Mouse (Mus musculus): ENCODE measurements around the gene Prss8. TPM values are rescaled to one million over a fixed set of nuclear protein-coding genes. Genes with fewer than 3 reads are reported as not detected.
A peak's percentile ranks its signal among the peaks of the same experiment; 100 is the strongest.

Prss8 gene
- total and polyA plus RNA-seq, 2 experiments from 2014 or later: 0.18 to 8.1 TPM

- ATAC-seq (ENCODE audit: insufficient read depth, low read depth) (no peak), DNase-seq (ENCODE audit: low spot score) (no peak)
- peak overlapping the region; percentile 52; the same call in 1 of the 2 replicates for H3K9ac ChIP-seq (replicated peaks; ENCODE audit: low read depth, low read length)
- WGBS: 53% methylated on average over 18 of the region's 18 CpGs
- H3K9me3 ChIP-seq (replicated peaks; ENCODE audit: control insufficient read depth, low read length): no peaks in the 10 kb centered on the region
- peak overlapping the region; percentile 82 for H3K4me2 ChIP-seq (ENCODE audit: low read depth, low read length)
- H3K4me1 ChIP-seq (ENCODE audit: control insufficient read depth, insufficient read depth): no peaks in the 10 kb centered on the region
- no peaks in the 10 kb centered on the region for H3K36me3 ChIP-seq (replicated peaks; ENCODE audit: control insufficient read depth, insufficient read depth, low read length)
- H3K27ac ChIP-seq (ENCODE audit: low read depth): no peak overlapping the region
- H3K27me3 ChIP-seq (ENCODE audit: control insufficient read depth, insufficient read depth, low read length): no peaks in the 10 kb centered on the region
- H3K4me3 ChIP-seq (ENCODE audit: low read depth, low read length): peak overlapping the region; percentile 60
- TF ChIP-seq CTCF (IDR thresholded peaks at IDR 0.05; ENCODE audit: low read depth) (no peak), EP300 (IDR thresholded peaks at IDR 0.05; ENCODE audit: low read depth) (no peak)
Observed at GRCm38 (mm10) chr7:127936216-127936884, 6.4 kb upstream of the Prss8 start.

- H3K4me3 ChIP-seq (ENCODE audit: low read depth, low read length): peak overlapping the region; percentile 60
- peak overlapping the region; percentile 52 for H3K9ac ChIP-seq (replicated peaks; ENCODE audit: low read depth, low read length)
- WGBS: under 1% methylated on average over 32 of the region's 38 CpGs
- H3K9me3 ChIP-seq (replicated peaks; ENCODE audit: control insufficient read depth, low read length): no peaks in the 10 kb centered on the region
- H3K27ac ChIP-seq (ENCODE audit: low read depth): peak overlapping the region; percentile 21; the same call in 1 of the 2 replicates
- H3K4me1 ChIP-seq (ENCODE audit: control insufficient read depth, insufficient read depth): no peaks in the 10 kb centered on the region
- H3K27me3 ChIP-seq (ENCODE audit: control insufficient read depth, insufficient read depth, low read length): no peaks in the 10 kb centered on the region
- no peaks in the 10 kb centered on the region for H3K36me3 ChIP-seq (replicated peaks; ENCODE audit: control insufficient read depth, insufficient read depth, low read length)
- DNase-seq (ENCODE audit: low spot score) (no peak), ATAC-seq (ENCODE audit: insufficient read depth, low read depth) (no peak; the same call in 1 of the 2 replicates)
- peak overlapping the region; percentile 82 for H3K4me2 ChIP-seq (ENCODE audit: low read depth, low read length)
- TF ChIP-seq EP300 (IDR thresholded peaks at IDR 0.05; ENCODE audit: low read depth): no peak
- no peak for TF ChIP-seq CTCF (IDR thresholded peaks at IDR 0.05; ENCODE audit: low read depth)
Observed at GRCm38 (mm10) chr7:127935748-127936159, 5.8 kb upstream of the Prss8 start.

GRCm38 (mm10) chr7:127935028-127935722 lies 5.3 kb upstream of the Prss8 start:
- ATAC-seq (ENCODE audit: insufficient read depth, low read depth): peak; percentile 95
- peak overlapping the region; percentile 21; the same call in 1 of the 2 replicates for H3K27ac ChIP-seq (ENCODE audit: low read depth)
- no peaks in the 10 kb centered on the region for H3K36me3 ChIP-seq (replicated peaks; ENCODE audit: control insufficient read depth, insufficient read depth, low read length)
- H3K4me2 ChIP-seq (ENCODE audit: low read depth, low read length): peak overlapping the region; percentile 82
- no peaks in the 10 kb centered on the region for H3K9me3 ChIP-seq (replicated peaks; ENCODE audit: control insufficient read depth, low read length)
- peak; percentile 98 for DNase-seq (ENCODE audit: low spot score)
- peak overlapping the region; percentile 60 for H3K4me3 ChIP-seq (ENCODE audit: low read depth, low read length)
- no peaks in the 10 kb centered on the region for H3K4me1 ChIP-seq (ENCODE audit: control insufficient read depth, insufficient read depth)
- TF ChIP-seq EP300 (IDR thresholded peaks at IDR 0.05; ENCODE audit: low read depth) (no peak), CTCF (IDR thresholded peaks at IDR 0.05; ENCODE audit: low read depth) (peak; percentile 97)
- H3K27me3 ChIP-seq (ENCODE audit: control insufficient read depth, insufficient read depth, low read length): no peaks in the 10 kb centered on the region
- WGBS: 6% methylated on average over 31 of the region's 32 CpGs
- H3K9ac ChIP-seq (replicated peaks; ENCODE audit: low read depth, low read length): peak overlapping the region; percentile 52

- Histone ChIP-seq H3K4me1 (ENCODE audit: control insufficient read depth, insufficient read depth) (0 out of 2 replicates have a peak, but pooled peaks cover 3% of the 10 kb centered on the region), H3K27ac (ENCODE audit: low read depth) (no peak overlapping the region), H3K9ac (replicated peaks; ENCODE audit: low read depth, low read length) (no peak overlapping the region), H3K27me3 (ENCODE audit: control insufficient read depth, insufficient read depth, low read length) (0 out of 2 replicates have a peak, but pooled peaks cover 3% of the 10 kb centered on the region), H3K4me2 (ENCODE audit: low read depth, low read length) (no peak overlapping the region), H3K9me3 (replicated peaks; ENCODE audit: control insufficient read depth, low read length) (no peaks in the 10 kb centered on the region), H3K4me3 (ENCODE audit: low read depth, low read length) (no peak overlapping the region), H3K36me3 (replicated peaks; ENCODE audit: control insufficient read depth, insufficient read depth, low read length) (no peaks in the 10 kb centered on the region)
- no peak for TF ChIP-seq CTCF (IDR thresholded peaks at IDR 0.05; ENCODE audit: low read depth)
- TF ChIP-seq EP300 (IDR thresholded peaks at IDR 0.05; ENCODE audit: low read depth): no peak
- WGBS: 75% methylated on average over 5 of the region's 5 CpGs
- ATAC-seq (ENCODE audit: insufficient read depth, low read depth) (no peak), DNase-seq (ENCODE audit: low spot score) (no peak)
Observed at GRCm38 (mm10) chr7:127934075-127934474, 4.2 kb upstream of the Prss8 start.

DNA sequence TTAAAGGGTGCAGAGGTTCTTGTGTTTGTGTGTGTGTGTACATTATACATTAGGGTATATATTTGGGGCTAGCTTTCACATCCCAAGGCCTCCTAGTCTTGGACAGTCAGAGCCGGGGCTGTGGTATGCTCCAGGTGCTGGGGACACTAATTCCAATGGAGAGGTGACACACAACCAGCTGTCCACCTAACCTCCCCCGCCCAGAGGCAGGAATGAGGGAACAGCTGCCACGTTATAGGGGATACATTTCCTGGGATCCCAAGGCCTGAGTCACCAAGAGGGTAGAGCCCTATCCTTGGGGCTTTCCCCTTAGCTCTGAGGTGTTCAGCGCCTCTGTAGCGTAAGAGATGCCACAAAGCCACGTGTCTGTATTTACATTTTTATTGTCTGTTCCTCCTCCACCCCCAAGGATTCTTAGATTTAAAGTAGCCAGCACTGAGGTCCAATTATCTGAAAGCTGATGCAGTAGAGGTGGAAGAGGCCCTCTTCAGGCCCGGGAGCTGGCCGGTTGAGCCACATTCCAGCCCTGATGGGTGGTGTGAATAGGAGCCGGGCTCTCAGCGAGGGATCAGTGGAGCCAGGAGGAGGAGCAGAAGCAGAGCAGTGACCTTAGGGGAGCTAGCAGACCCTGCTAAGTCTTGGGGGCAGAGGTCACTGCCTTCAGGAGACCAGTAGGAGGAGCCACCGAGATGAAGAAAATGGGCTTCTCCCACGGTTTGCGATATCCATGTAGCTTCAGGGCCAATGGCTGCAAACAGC lies 2.5 kb upstream of the Prss8 start:
- H3K9ac ChIP-seq (replicated peaks; ENCODE audit: low read depth, low read length): no peak overlapping the region
- WGBS: 36% methylated on average over 13 of the region's 13 CpGs
- no peaks in the 10 kb centered on the region for H3K9me3 ChIP-seq (replicated peaks; ENCODE audit: control insufficient read depth, low read length)
- H3K4me3 ChIP-seq (ENCODE audit: low read depth, low read length): no peak overlapping the region
- no peak overlapping the region for H3K4me2 ChIP-seq (ENCODE audit: low read depth, low read length)
- DNase-seq (ENCODE audit: low spot score) (no peak), ATAC-seq (ENCODE audit: insufficient read depth, low read depth) (no peak)
- H3K36me3 ChIP-seq (replicated peaks; ENCODE audit: control insufficient read depth, insufficient read depth, low read length): no peaks in the 10 kb centered on the region
- no peak overlapping the region for H3K27ac ChIP-seq (ENCODE audit: low read depth)
- H3K27me3 ChIP-seq (ENCODE audit: control insufficient read depth, insufficient read depth, low read length): 0 out of 2 replicates have a peak, but pooled peaks cover 4% of the 10 kb centered on the region
- TF ChIP-seq CTCF (IDR thresholded peaks at IDR 0.05; ENCODE audit: low read depth) (no peak), EP300 (IDR thresholded peaks at IDR 0.05; ENCODE audit: low read depth) (no peak)
- H3K4me1 ChIP-seq (ENCODE audit: control insufficient read depth, insufficient read depth): 0 out of 2 replicates have a peak, but pooled peaks cover 5% of the 10 kb centered on the region
